Mouse (Mus musculus): ENCODE results near the gene Ubxn10.

DNA sequence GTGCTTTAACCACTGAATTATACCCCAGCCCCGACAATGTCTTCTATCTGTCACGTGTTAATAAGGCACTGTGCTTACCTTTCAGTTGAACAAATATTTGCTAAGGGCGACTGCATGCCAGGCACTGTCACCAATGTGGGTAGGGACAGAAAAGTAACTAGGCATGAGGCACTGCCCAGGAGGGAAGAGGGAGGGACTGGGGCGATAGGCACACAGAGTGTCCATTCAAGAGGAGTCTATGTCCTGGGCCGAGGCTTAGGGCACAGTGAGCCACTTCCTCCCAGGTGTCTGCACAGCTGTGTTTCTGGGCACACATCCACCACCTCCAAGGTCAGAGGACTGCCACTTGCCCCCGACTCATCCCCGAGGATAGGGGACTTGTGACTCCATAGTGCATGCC, at the start of gene Ubxn10:
- TF ChIP-seq CTCF (IDR thresholded peaks at IDR 0.05; ENCODE audit: low read depth, low read length) (no peak), POLR2A (IDR thresholded peaks at IDR 0.05; ENCODE audit: borderline replicate concordance, low read depth, low read length) (no peak)
